Mouse (Mus musculus): Measurements from ENCODE around the gene Rtkn.

The Rtkn gene

DNA sequence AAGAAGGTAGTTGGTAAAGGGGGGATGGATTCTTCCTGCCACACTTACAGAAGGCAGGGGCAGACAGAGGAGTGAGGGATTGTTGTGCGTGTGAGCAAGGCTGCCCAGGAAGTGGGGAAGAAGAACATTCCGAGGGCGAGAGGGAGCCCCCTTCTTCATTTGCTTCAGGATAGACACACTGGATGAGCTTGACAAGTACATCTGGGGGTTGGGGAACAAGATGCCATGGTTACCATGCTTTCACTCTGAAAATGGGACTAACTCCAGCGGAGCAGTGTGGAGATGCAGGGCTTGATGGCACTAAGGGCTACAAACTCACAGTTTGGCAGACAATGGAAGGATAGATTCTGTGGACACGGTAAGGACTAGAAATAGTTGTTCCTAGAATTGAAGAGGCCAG lies 35.8 kb downstream of the Rtkn start:
- DNase-seq (ENCODE audit: extremely low read depth, low read depth): no peak

DNA sequence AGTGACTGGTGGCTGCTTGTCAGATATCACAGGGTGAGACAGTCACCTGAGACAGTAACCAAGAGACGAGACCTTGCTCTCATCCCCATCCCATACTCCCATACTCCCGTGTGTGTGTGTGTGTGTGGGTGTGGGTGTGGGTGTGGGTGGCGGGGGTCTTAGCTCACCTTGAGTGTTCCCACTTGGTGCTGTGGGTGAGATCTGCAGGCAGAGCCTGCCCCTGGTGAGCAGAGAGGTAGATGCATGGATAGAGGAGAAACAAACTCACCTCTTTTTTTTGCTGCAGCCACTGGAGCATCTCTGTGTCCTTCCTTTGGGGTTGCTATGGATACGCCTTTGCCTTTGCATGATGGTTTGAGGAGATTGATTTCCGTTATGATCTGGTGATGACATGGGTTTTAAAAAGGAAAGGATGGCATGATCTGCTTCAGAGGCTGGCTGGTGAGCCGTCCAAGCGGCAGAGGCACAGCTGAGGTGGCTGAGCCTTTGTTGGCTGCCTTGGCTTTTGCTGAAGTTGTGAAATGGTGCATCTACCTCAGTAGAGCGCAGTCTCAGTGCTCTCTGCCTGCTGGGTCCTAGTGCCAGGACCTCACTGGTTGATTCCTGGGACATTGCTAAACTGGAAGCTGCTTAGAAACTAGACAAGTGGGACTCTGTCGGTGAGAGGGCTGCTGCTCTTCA lies 37.1 kb downstream of the Rtkn start:
- DNase-seq (ENCODE audit: extremely low read depth, low read depth): no peak

DNA sequence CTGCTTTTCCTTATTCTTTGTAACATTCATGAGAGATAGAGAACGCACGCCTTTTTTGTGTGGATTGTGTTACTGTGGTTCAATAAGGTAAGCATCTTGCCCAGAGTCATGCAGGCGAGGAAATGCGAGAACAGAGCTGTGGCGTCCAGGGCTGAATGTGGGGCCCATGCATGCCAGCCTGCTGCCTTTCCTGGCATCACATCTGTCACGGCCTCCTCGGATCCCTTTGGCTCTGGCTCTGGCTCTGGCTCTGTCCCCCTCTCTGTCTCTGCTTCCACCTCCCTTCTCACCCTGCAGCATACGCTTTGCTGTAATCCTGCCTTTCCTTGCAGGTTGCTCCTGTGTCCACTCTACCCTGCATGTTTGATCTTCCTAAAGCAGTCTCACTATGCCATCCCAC lies 40.7 kb downstream of the Rtkn start:
- DNase-seq (ENCODE audit: extremely low read depth, low read depth): no peak

DNA sequence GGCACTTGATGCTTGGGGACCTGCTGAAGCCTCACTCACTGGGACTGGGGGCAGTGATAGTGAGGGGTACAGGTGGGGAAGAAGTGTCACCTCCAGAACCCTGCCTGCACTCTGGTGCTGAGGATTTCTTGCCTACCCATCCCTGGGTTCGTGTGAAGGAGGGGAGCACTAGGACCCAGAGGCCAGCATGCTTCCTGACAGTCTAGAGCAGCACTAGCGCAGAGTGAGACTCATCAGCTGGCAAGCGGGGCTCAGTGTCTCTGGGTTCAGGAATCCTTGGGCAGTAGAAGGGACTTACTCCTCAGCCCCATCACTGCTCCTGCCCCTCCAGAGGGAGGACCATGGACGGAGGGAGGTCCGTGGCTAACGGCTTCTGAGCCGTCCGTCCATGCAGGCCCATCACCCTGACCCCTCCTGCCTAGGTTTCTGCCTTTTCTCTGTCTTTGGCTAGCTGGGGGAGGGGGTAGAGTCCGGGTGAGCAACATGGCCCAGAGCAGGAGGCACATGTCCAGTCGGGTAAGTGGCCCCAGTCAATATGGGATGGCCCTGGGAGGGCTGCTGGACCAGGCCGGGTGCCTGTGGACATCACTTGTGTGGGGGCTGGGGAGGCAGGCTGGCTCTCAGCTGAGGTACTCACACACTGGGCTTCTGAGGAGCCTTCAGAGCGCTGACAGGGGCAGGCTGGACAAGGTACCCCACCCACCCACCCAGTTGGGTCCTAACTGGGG lies 44.3 kb downstream of the Rtkn start:
- no peak for DNase-seq (ENCODE audit: extremely low read depth, low read depth)

DNA sequence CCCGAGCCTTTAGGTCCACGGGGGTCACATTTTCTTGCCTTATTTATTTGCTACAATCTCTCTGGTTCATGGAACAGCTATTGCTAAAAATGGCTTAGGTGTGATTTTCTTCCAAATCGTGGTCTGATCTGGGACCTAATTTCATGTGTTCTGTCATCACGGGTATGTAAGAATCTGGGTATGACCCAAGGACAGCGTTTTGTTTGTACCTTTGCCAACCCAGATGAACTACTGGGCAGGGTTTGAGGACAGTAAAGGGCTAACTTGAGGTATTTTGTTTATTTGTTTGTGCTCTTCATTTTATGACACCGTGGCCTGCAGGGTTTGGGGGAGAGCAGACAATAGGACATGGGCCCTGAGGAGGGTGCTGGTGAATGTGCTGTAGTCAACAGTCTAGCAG lies 45.3 kb downstream of the Rtkn start:
- no peak for DNase-seq (ENCODE audit: extremely low read depth, low read depth)

DNA sequence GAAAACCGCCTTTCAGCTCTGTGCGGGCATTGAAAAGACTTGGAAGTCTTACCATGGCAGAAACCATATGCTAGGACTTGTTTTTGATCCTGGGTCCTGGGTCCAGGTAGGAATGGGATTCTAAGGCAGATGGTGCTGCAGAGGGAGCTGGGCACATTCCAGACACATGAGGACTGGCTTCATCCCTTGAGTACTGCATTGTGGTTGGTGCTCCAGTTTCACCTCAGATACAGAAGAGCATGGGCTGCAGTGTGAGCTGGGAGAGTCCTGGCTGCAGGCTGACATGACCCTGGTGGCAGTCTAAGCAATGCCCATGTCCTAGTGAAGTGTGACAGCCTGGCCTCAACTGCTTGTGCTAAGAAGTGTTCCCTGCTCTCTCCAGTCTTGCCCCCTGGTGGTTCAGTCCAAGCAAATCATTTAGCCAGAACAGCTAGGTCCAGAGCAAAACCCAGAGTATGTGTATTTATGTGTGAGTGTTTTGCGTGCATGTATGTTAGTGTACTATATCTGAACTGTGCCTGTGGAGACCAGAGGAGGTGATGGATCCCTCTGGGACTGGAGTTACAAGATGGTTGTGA lies 49.7 kb downstream of the Rtkn start:
- no peak for DNase-seq (ENCODE audit: extremely low read depth, low read depth)

DNA sequence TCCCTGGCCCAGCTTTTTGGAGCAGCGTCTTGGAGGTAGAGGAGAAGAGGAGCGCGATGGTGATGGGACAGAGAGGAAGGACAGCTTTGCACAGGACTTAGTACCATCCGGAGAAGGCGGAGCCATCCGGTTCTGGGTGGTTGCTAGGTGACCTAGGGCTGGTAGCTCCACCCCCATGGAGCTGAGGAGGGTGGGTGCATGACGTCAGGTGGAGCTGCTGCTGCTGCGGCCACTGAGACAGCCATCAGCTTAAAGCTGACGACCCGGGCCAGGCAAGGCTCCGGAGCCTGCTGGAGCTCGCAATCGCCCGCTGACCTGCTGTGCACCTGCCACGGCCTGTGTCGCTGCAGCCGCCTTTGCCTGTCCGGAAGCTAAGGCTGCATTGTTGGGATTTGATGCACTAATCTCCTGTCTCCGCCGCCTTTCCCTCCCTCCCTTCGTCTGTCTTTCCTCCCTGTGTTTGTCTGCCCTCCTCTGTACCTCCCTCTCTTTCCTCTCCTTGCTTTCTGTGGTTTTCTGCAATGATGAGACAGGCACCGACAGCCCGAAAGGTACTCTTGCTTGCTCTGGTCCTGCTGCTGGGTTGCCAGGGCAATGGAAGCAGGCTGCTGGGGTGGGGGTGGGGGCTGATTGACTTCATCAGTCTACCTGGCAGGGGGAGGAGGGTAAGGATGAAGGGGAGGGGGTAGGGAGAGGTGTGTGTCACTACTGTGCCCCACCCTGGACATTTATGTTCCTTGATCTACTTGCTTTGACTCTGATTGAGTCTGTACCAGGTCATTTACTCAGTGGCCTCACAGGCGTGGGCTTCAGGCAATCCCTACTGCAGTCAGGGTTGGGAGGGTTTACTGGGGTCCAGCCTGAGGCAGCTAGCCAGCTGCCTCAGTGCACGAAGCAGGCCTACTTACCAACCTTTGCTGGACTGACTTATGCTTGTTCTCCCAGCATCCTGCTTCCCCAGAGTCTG lies 50.9 kb downstream of the Rtkn start:
- no peak for DNase-seq (ENCODE audit: extremely low read depth, low read depth)

DNA sequence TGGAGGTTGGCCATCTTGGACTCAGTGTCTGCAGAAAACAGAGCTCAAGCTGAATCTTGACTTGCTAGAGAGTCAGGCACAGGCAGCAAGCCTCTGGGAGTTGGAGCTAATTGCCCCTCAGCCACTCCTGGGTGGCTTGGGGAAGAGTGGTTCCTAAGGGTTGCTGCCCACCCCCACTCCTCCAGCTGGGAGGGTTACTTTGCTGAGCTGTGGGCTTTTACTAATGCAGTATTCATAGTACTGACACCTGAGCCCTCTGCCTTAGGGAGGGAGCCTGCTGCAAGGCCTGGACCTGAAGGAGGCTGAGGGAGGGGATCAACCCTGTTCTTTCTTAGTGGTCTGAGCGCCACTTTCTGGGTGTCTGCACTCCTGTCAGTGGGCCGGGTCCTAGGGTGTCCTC lies 51.7 kb downstream of the Rtkn start:
- DNase-seq (ENCODE audit: extremely low read depth, low read depth): no peak

DNA sequence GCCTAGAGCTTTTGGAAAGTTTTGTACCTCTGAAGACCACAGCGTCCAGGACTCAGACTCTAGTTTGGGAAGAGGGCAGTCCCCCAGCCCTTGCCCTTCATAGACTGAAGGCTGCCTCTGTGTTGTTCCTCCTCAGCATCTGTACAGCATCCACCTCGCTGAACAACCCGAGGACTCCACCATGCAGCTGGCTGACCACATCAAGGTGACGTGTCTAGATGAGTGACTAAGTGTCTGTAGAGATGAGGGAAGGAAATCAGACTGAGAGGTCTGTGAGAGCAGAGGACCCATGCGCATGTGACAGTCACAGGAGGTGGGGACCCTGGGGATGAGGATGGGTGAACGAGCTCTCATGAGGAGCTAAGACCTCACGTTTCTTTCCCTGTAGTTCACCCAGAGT lies 58.3 kb downstream of the Rtkn start:
- DNase-seq (ENCODE audit: extremely low read depth, low read depth): no peak

DNA sequence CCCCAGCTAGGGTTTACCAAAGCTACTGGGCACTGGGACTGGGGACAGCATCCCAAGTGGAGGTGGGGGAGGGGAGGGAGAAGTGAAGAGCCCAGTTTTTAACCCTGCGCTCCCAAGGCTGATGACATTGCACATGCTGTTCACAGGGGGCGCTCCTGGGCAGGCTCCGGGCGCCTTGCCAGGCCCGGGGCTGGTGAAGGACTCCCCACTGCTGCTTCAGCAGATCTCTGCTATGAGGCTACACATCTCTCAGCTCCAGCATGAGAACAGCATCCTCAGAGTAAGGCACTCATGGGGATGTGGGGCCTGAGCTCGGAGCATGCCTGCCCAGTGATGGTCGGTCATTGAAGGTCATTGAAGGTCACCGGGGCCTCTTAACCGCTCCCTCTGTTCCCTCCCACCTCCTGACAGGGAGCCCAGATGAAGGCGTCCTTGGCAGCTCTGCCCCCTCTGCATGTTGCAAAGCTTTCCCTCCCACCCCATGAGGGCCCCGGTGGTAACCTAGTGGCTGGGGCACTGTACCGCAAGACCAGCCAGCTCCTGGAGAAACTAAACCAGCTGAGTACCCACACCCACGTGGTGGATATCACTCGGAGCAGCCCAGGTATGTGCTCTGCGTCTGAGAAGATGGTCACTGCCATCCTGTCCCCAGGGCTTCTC lies 62.2 kb downstream of the Rtkn start:
- DNase-seq (ENCODE audit: extremely low read depth, low read depth): no peak
